Mouse (Mus musculus) heart, postnatal 14 days (tissue): Measurements from ENCODE around the gene Tmem108. TPM values are rescaled to one million over a fixed set of nuclear protein-coding genes. Genes with fewer than 3 reads are reported as not detected.

Experiments
- DNase-seq, 2 experiments: peaks; one replicate each; pipeline ENCODE4 v3.0.0; 2021 to 2022
- intact Hi-C: fragments of 180-260 bp; cut with DNase I; formaldehyde crosslinking; loops from one replicate; pipeline ENCODE4 v1.15.1; 2025
- total RNA-seq, 2 experiments: library from RNA; stranded (reverse); gene quantifications; 2 replicates each; pipeline ENCODE4 v1.2.3; 2021

Gene Tmem108
- total RNA-seq, 2 experiments from 2014 or later = 5.4 to 5.7 TPM

DNA sequence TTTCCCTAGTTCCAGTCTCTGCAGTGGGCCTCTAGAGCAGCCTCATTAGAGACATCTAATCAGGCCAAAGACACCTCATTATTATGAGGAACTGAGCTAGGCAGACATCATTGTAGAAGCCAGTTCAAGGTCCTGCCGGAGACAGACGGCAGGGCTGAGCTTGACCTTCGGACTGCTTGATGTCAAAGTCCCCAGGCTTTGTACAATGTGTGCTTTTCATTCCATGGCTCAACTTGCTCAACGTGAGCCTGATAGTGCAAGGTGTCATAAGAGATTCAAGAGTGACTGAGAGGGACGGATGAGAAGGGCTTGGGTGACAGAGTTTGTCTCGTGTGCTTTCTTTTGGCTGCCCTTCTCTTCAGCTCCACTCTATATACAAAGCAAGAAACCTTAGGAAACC is 286.2 kb downstream of the Tmem108 start:
- intact Hi-C loops = no loop called here
- no peak for DNase-seq

DNA sequence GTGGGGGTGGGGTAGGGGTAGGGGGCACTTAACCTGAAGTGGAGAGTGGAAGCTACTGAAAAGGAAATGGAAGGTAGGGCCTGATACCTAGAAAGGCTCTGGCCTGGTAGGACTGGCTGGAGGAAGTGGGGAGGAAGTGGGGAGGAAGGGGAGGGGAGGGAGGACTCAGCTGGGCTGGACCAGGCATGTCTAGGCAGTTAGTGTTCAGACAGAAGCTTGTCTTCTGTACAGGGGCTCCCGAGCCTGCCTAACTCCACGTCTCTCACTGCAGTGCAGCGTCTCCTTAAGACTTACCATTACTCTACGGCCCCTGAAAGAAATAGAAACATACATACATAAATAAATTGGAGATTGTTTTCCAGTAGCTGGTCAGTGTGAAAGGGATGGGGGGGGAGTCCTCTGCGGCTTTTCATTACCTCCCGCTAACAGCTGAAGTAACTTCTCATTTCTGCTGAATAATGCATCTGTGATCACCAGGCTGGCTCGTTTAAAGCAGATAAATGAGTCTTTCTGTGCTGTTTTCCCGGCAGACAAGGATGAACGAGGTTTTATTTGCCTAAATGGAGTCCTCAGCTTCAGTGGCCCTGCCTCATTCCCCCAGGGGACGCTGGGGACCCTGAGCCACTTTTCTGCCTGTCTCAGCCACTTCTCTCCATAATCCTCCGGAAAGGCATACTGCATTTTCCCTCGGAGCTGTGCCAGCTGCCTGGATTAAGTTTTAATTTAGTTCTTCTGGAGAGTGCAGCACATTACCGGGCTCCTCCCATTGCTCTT is 287.5 kb downstream of the Tmem108 start:
- no peak for DNase-seq
- intact Hi-C loops = no loop called here

DNA sequence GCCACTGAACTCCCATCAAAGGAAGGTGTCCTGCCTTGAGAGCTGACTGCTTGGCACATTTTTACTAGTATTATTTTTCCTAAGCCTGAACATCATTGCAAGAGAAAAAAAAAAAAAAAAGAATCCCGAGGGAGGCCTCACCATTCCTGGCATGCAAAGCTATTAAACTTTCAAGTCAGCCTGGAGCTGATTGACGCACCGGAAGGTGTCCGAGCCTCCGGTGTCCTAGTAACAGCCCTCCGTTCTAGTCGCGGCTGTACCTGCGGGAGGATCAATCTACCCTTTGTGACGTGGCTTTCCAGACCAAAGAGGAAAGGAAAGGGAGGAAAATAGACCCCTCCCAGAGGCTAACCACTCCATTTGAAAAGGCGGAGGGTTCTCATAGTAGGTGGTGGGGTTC is 289.9 kb downstream of the Tmem108 start:
- no peak for DNase-seq
- intact Hi-C loops = no loop called here

DNA sequence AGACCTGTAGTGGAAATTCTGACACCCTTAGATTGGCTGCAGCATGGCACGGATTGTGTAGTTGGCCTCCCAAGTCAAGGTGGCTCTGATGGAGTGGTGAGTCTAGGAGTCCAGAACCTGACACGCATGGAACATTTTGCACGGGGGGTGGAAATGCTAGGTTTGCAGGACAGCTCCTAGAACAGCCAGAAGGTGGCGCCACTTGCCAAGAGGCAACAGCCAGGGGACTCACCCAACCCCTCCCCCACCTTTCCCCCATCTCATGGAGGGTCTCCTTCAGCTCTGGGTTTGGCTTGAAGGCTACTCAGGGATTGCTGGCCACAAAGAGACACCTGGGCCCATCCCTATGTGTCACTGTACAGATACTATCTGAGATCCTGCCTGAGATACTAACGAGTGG is 292.1 kb downstream of the Tmem108 start:
- intact Hi-C loops = no loop called here
- DNase-seq = peak in 1 of 2 experiments; percentile 43

DNA sequence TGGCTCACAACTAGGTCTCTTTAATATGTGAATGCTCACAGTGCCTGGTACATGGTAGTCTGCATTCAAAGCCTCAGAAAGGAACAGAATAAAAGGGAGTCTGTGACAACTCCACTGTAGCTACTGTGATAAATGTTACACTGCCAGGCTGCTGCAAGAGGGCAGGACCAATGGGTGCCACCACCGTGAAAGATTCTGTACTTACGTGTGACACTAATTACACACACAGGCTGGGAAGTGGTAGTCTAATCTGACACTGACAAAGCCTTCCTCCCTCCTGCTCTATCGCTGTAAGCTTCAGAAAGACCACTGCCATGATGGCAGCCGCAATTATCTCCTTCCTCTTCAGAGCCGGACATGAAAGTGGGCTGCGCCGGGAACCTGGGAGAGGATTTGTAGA is 292.7 kb downstream of the Tmem108 start:
- intact Hi-C loops = no loop called here
- DNase-seq = no peak

DNA sequence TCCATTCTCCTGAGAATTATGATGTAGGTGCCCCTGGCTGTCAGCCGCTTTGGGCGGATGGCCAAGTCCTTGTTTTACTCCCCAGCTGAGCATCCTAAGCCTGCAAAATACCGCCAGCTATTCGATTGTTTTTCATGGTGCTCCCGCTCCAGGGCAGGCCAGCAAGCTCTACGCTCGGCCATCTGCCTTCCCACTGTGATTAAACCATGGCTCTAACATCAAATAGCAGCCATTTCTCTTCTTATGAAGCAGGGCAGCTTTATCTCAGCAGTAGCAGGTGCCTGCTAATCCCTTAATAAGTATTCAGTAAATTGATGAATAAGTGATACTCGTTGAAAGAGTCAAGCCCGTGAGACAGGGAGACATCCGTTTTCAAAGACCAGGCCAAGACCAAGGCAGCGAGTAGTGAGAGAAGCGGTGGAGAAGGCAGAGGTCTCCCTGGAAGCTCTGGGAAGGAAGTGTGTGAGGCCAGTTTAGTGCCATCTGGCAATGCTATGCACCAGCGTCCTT is 295.9 kb downstream of the Tmem108 start:
- intact Hi-C loops = no loop called here
- no peak for DNase-seq

DNA sequence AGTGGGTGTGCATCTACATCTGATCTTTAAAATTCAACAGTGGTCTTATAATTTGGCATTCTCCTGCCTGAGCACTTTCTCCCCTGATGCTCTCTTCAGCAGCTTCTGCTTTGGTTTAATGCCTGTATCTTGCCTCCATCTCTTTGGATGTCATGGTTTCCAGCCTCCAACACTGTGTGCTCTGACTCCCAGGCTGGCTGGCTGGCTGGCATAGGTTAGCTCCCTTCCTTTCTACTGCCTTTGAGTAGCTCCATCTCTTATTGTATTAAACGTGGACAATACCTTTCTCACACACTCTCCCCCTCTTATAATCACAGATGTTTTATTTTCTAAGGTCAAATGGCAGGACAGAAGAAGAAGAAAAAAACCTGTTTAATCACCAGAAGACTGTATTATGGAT is 296.3 kb downstream of the Tmem108 start:
- DNase-seq = no peak
- intact Hi-C loops = no loop called here

DNA sequence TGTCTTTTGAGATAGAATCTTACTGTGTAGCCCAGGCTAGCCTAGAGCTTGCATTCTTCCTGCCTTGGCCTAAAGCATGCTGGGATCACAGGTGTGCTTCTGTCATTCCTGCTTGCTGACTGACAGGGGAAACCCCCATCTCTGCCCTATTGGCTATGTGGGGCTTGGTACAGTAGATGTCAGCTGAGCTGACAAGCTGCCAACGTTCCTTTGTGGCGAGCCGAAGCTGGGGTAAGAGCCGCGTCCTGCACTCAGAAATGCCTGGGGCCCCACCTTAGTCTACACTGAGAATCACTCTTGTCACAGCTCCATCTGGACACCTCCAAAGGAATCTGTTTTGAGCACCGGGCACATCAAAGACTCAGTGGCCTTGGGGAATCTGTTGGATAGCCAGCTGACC is 297.8 kb downstream of the Tmem108 start:
- intact Hi-C loops = no loop called here
- no peak for DNase-seq

DNA sequence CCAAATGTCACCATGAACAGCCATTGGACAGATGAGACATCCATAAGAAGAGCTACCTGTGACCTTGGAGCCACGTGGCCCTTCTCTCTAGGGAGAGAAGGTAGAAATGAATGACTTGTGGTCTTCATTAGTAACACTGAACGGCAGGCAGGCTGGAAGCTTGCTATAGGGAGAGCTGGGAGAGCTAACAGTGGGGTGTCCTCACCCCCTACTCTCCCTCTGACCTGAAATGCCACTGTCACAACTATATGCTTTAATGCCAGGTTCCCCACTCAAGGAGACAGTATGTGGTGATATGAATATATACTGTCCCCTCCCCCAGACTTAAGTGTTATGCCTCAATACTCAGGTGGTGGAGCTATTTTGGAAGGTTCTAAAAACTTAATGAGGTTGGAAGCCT is 301.8 kb downstream of the Tmem108 start:
- intact Hi-C loops = no loop called here
- DNase-seq = no peak

DNA sequence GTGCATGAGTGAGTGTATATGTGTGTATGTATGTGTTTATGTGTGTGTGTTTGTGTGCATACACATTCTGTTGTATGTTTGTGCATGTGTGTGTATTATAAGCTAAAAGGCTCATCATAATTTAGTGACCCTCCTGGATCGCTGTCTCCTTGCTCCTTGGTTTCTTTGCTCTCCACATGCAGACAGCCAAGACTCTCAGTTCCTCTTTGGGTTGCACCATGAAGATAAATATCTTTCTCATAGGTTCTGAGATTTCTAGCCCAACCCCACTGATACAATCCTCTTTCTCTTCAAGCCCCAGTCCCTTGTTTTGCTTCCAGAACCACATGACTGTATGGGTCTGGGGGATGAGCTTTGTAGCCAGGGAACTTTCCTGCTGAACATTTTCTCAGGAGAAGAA is 302.3 kb downstream of the Tmem108 start:
- intact Hi-C loops = no loop called here
- DNase-seq = no peak

DNA sequence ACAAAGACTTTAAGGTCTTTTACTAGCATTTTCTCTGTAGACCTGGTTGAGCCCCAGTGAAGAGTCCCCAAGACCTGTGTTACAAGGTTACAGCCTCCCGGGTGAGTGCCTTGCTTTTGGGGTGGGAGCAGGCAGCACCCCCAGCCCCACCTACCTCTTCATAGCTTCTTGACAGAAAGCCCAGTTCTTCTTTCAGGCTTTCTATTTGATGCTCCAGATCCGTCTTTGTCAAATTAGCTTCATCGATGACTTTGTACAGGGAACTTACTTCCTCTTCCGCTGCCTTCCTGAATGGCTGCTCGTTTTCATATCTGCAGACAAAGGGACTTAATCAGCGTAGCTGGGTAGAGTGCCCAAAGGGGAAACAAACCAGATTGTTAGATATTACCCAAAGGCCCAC is 312.0 kb downstream of the Tmem108 start:
- DNase-seq = no peak
- intact Hi-C loops = no loop called here

DNA sequence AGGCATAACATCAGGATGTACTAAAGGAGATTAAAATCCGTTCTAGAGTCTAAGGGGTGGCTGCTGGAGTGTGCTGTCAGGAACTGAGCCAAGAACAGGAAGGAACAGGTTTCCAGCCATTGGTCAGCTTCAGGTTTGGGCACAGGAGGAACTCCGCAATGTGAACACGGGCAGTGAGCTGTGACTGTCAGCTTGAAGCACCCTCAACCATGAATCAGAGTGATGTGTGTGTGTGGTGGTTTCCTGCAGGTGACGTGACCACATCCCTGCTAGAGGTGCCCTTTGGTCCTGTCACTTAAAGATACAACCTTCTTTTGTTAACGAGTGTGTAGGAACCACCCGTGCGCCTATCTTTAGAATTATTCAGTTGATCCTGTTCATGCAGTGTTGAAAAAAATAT is 312.5 kb downstream of the Tmem108 start:
- intact Hi-C loops = no loop called here
- no peak for DNase-seq

DNA sequence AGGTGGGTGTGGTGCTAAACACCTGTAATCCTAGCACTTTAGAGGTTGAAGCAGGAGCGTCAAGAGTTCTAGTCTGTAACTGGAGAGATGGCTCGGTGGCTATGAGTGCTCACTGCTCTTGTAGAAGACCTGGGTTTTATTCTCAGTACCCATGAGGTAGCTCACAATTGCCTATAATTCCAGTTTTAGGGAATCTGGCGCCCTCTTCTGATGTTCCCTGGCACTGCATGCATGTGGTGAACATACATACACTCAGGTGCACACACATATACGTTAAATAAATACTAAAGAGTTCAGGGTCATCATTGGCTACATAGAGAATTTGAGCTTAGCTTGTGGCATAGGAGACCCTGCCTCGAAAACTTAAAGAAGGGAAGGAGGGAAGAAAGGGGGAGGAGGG is 317.0 kb downstream of the Tmem108 start:
- intact Hi-C loops = no loop called here

DNA sequence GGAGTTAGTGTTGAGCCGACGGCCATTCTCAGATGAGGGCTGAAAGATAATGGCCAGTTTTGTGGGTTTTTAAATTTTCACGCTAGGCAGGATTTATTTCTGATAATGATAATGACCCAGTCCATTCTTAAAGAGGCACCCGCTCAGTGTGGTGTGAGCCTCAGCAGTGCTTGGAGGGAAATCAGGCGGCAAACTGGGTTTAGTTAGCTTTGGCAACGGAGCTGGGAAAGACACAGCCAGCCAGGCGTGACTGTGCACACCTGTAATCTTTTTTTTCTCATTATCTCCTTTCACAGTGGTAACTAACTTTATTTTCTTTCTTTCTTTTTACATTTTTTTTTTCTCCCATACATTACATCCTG is 317.8 kb downstream of the Tmem108 start:
- DNase-seq = no peak
- intact Hi-C loops = no loop called here

More for the DNA sequence above, 317.0 kb downstream of the Tmem108 start:
- DNase-seq = no peak

DNA sequence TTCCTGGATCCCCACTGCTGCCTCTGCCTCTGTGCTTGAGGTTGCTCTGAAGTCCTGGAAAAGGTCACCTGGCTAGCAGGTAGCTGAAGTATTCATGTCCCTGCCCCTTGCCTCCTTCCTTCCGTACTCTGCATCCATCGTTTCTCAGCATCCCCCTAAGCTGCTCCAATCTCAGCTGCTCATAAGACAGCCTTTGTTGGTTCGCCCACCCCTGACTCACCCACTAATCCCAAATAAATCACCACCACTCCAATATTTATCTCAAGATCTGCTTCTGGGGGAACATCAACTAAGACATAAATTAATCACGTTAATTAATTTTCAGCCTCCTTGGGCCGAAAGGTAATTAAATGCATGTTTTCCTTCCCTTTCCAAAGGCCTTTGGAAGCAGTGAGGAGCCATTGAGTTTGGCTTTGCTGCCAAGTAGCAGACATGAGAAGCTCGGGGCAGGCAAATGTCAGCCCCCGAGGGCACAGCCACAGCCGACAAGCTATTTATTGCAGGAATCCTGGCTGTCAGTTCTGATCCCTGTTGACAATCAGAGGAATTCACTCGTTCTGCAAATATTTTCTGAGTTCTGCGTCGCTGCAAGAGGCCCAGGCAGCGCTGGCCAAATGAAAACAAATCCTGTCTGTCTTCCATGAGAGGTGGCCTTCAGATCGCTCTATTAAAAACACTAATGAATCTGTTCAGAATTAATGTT is 318.4 kb downstream of the Tmem108 start:
- intact Hi-C loops = no loop called here
- peak in 1 of 2 experiments; percentile 13 for DNase-seq

DNA sequence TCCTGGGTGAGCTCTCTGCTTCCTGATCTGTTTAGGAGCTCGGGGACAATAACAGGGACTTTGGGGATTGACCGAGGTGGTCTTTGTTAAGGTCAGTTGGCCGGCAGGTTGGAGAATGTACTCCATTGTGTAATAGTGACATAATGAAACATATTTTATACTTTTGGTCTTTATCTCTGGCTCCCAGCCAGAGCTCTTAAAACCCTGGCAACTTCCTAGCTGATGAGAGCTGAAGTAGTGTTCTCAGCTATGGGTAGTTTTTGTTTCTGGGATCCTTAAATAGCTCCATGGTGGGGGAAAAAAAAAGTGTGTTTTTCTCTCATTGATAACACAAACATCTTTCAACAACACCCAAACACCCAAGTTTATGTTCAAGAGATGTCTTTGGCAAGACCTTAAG is 321.0 kb downstream of the Tmem108 start:
- peak in 1 of 2 experiments; percentile 19 for DNase-seq
- intact Hi-C loops = no loop called here

DNA sequence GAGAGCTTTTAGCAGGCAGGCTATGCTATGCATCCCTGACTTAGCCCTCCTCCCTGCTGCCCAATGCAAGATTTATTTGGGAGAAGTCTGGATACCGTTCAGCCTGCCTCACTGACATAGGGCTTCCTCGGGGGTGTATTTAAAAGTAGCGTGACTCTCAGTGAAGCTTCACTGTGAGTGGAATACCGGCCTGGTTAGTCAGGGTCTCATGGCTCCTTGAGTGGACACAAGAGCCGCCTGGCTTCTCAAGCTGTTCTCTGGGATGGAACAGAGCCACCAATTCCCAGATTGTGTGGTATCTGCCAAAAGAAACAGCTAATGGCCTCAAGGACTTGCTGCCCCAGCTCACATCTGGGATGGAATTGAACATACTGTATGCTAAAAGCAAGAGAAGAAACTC is 324.5 kb downstream of the Tmem108 start:
- intact Hi-C loops = no loop called here
- DNase-seq = peak in 1 of 2 experiments; percentile 46

DNA sequence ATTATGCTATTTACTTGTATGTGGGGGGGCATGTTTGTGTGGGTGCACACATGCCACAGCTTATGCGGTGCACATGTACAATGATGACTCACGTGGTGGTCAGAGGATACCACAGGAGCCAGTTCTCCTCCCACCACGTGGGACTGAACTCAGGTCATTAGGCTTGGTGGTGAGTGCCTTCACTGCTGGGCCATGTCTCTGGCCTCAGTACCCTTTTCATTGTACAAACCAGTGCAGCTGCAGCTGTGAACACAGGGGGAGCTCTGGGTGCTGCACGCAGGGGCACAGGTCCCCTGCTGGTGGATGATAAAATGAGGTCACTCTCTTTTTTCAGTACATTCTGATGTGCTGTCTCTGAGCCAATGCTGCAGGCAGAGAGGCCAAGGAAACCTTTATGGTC is 327.5 kb downstream of the Tmem108 start:
- no peak for DNase-seq
- intact Hi-C loops = no loop called here
